Mouse (Mus musculus) liver, embryonic 13.5 days (tissue): ENCODE measurements around the gene Rnf5. TPM values are rescaled to one million over a fixed set of nuclear protein-coding genes. Genes with fewer than 3 reads are reported as not detected.

Experiments used
- ATAC-seq: fragments of 200-750 bp; cut with Nextera tagmentation; 2 replicates; pipeline ENCODE4 v1.8.0; 2017; ENCODE audit warnings: low read depth, mild to moderate bottlenecking, moderate number of reproducible peaks, moderate library complexity
- DNase-seq: peaks from one replicate; pipeline ENCODE4 v3.0.0; 2022
- H3K27ac ChIP-seq: fragments of 300-500 bp; sonication (generic); 2 replicates; pipeline ENCODE4 v1.5.1; 2015; ENCODE audit warnings: moderate library complexity, mild to moderate bottlenecking, inconsistent platforms
- H3K27me3 ChIP-seq: fragments of 300-500 bp; sonication (generic); 2 replicates; pipeline ENCODE4 v1.6.1; 2015; ENCODE audit warnings: mild to moderate bottlenecking, inconsistent platforms
- H3K36me3 ChIP-seq: fragments of 300-500 bp; sonication (generic); 2 replicates; pipeline ENCODE4 v1.6.1; 2015; ENCODE audit warnings: mild to moderate bottlenecking, inconsistent platforms
- H3K4me1 ChIP-seq: fragments of 300-500 bp; sonication (generic); replicated peaks from 2 replicates; pipeline ENCODE4 v1.6.1; 2015; ENCODE audit warnings: inconsistent platforms
- H3K4me2 ChIP-seq: fragments of 300-500 bp; sonication (generic); 2 replicates; pipeline ENCODE4 v1.6.1; 2015; ENCODE audit warnings: inconsistent platforms, mild to moderate bottlenecking, moderate library complexity
- H3K4me3 ChIP-seq: fragments of 300-500 bp; sonication (generic); replicated peaks from 2 replicates; pipeline ENCODE4 v1.5.1; 2015; ENCODE audit warnings: mild to moderate bottlenecking, inconsistent platforms
- H3K9ac ChIP-seq: fragments of 300-500 bp; sonication (generic); 2 replicates; pipeline ENCODE4 v1.6.1; 2015; ENCODE audit warnings: mild to moderate bottlenecking, inconsistent platforms
- H3K9me3 ChIP-seq: fragments of 300-500 bp; sonication (generic); replicated peaks from 2 replicates; pipeline ENCODE4 v1.6.1; 2016; ENCODE audit warnings: inconsistent platforms
- WGBS: fragments of 180-500 bp; shearing (Covaris S2); methylation state at CpG from one replicate; pipeline ENCODE4 v1.1.7; 2015; ENCODE audit not compliant: insufficient replicate concordance; 5-methylcytosine and 5-hydroxymethylcytosine counted together
- polyA plus RNA-seq: library from polyadenylated mRNA; unstranded; fragments of >200 nt; fragmentation: Nextera tagmentation; extraction: Ambion mirVana; gene quantifications from 2 replicates; pipeline ENCODE4 v1.2.1, GENCODE M21; 2015

Gene Rnf5
- polyA plus RNA-seq, 1 experiment from 2014 or later, result 86.1 TPM

- H3K27ac ChIP-seq, result peak overlapping the region; percentile 72
- H3K27me3 ChIP-seq, result peaks cover 11% of the 10 kb centered on the region; the same call in 1 of the 2 replicates
- ATAC-seq (no peak), DNase-seq (no peak)
- peaks cover 17% of the 10 kb centered on the region for H3K36me3 ChIP-seq
- H3K4me2 ChIP-seq, result peak overlapping the region; percentile 90
- peaks cover 41% of the 10 kb centered on the region for H3K4me1 ChIP-seq
- H3K9ac ChIP-seq, result peak overlapping the region; percentile 73
- H3K4me3 ChIP-seq, result peak overlapping the region; percentile 94
- no peaks in the 10 kb centered on the region for H3K9me3 ChIP-seq
- 48% methylated on average over 10 of the region's 10 CpGs for WGBS
These were observed 41.9 kb upstream of the Rnf5 start for GRCm38 (mm10) chr17:34645256-34645829.

GRCm38 (mm10) chr17:34644608-34645007 lies 41.1 kb upstream of the Rnf5 start, which contains the start of gene Fkbpl:
Gene Fkbpl (plus strand): TSS chr17:34644764.
- no peaks in the 10 kb centered on the region for H3K9me3 ChIP-seq
- H3K9ac ChIP-seq, result peak within 1 kb of the TSS; percentile 73
- ATAC-seq (peak; percentile 53), DNase-seq (peak; percentile 89)
- H3K27ac ChIP-seq, result peak within 1 kb of the TSS; percentile 72
- peaks cover 11% of the 10 kb centered on the region for H3K27me3 ChIP-seq
- peaks cover 41% of the 10 kb centered on the region for H3K4me1 ChIP-seq
- WGBS, result 1% methylated on average over 16 of the region's 16 CpGs
- peak within 1 kb of the TSS; percentile 90 for H3K4me2 ChIP-seq
- peak within 1 kb of the TSS; percentile 94 for H3K4me3 ChIP-seq
- peaks cover 10% of the 10 kb centered on the region; the same call in 1 of the 2 replicates for H3K36me3 ChIP-seq

- H3K9ac ChIP-seq, result no peak overlapping the region
- DNase-seq (no peak), ATAC-seq (no peak)
- H3K4me2 ChIP-seq, result no peak overlapping the region
- WGBS, result 66% methylated on average over 10 of the region's 10 CpGs
- H3K36me3 ChIP-seq, result peaks cover 4% of the 10 kb centered on the region; the same call in 1 of the 2 replicates
- H3K4me3 ChIP-seq, result no peak overlapping the region
- peaks cover 35% of the 10 kb centered on the region for H3K4me1 ChIP-seq
- H3K27me3 ChIP-seq, result peaks cover 11% of the 10 kb centered on the region
- H3K27ac ChIP-seq, result no peak overlapping the region
- H3K9me3 ChIP-seq, result no peaks in the 10 kb centered on the region
These were observed 40.5 kb upstream of the Rnf5 start for GRCm38 (mm10) chr17:34643944-34644343.

GRCm38 (mm10) chr17:34643379-34643778 lies 39.9 kb upstream of the Rnf5 start:
- WGBS, result 62% methylated on average over 4 of the region's 4 CpGs
- H3K4me3 ChIP-seq, result no peak overlapping the region
- peaks cover 31% of the 10 kb centered on the region for H3K4me1 ChIP-seq
- H3K27ac ChIP-seq, result no peak overlapping the region
- H3K9me3 ChIP-seq, result no peaks in the 10 kb centered on the region
- no peak overlapping the region for H3K4me2 ChIP-seq
- H3K9ac ChIP-seq, result no peak overlapping the region
- no peak for ATAC-seq
- DNase-seq, result no peak
- H3K36me3 ChIP-seq, result no peaks in the 10 kb centered on the region
- peaks cover 11% of the 10 kb centered on the region for H3K27me3 ChIP-seq

DNA sequence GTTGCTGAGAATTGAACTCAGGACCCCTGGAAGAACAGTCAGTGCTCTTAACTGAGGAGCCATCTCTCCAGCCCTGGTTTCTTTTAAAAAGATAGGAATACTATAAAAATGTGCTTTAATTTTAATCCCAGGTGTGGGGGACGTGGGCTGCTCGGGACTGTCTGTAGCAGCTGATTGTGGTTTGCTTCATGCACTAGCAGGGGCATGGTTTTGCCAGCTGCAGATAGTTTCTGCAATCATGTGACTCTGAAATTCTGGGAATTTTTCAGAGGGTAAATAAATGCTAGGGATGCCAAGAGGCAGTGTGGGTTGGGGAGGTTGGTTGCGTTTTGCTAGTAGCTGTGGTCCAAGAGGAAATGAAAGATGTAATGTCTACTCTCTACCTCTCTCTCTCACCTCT lies 38.5 kb upstream of the Rnf5 start:
- Histone ChIP-seq H3K27ac (no peak overlapping the region), H3K4me2 (no peak overlapping the region), H3K4me3 (no peak overlapping the region), H3K27me3 (peaks cover 19% of the 10 kb centered on the region), H3K4me1 (peaks cover 21% of the 10 kb centered on the region), H3K36me3 (no peaks in the 10 kb centered on the region), H3K9ac (no peak overlapping the region), H3K9me3 (no peaks in the 10 kb centered on the region)
- no peak for ATAC-seq
- WGBS, result 58% methylated on average over 3 of the region's 3 CpGs
- no peak for DNase-seq

GRCm38 (mm10) chr17:34640778-34641601 lies 37.5 kb upstream of the Rnf5 start:
- WGBS, result 31% methylated on average over 11 of the region's 11 CpGs
- no peaks in the 10 kb centered on the region for H3K36me3 ChIP-seq
- peaks cover 19% of the 10 kb centered on the region for H3K27me3 ChIP-seq
- peaks cover 13% of the 10 kb centered on the region for H3K4me1 ChIP-seq
- H3K9me3 ChIP-seq, result no peaks in the 10 kb centered on the region
- H3K9ac ChIP-seq, result no peak overlapping the region
- DNase-seq (no peak), ATAC-seq (no peak)
- no peak overlapping the region for H3K4me2 ChIP-seq
- no peak overlapping the region for H3K4me3 ChIP-seq
- H3K27ac ChIP-seq, result no peak overlapping the region

- Histone ChIP-seq H3K4me3 (no peak overlapping the region), H3K36me3 (no peaks in the 10 kb centered on the region), H3K9me3 (no peaks in the 10 kb centered on the region), H3K9ac (no peak overlapping the region), H3K27ac (no peak overlapping the region), H3K4me1 (peaks cover under 1% of the 10 kb centered on the region; the same call in 1 of the 2 replicates), H3K4me2 (no peak overlapping the region), H3K27me3 (peaks cover 20% of the 10 kb centered on the region)
- WGBS, result 60% methylated on average over 7 of the region's 7 CpGs
- DNase-seq, result no peak
- ATAC-seq, result no peak
These were observed 36.2 kb upstream of the Rnf5 start for GRCm38 (mm10) chr17:34639461-34640255.

DNA sequence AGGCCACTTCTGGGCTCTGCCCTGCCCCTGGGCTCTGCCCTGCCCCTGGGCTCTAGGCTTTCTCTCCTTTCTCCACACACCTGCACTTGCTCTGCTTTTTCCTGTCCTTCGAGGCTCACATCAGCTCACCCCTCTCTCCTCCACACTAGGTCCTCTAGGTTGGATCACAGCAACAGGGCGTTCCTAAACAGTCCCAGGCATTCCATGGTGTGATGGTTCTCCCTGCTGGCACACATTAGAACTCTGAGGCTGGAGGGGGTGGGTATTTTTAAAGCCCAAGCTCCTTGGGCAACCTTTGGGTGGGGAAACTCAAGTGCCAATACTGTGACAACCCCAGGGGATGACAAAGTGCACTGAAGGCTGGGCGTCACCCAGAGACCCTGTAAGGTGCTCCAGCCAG lies 34.0 kb upstream of the Rnf5 start:
- no peaks in the 10 kb centered on the region for H3K36me3 ChIP-seq
- no peak for DNase-seq
- peaks cover 4% of the 10 kb centered on the region; the same call in 1 of the 2 replicates for H3K4me1 ChIP-seq
- ATAC-seq, result no peak
- whole genome bisulfite sequencing, result 54% methylated on average over 3 of the region's 3 CpGs
- H3K4me3 ChIP-seq, result no peak overlapping the region
- H3K27me3 ChIP-seq, result peaks cover 39% of the 10 kb centered on the region
- no peaks in the 10 kb centered on the region for H3K9me3 ChIP-seq
- no peak overlapping the region for H3K27ac ChIP-seq
- no peak overlapping the region for H3K4me2 ChIP-seq
- no peak overlapping the region for H3K9ac ChIP-seq

DNA sequence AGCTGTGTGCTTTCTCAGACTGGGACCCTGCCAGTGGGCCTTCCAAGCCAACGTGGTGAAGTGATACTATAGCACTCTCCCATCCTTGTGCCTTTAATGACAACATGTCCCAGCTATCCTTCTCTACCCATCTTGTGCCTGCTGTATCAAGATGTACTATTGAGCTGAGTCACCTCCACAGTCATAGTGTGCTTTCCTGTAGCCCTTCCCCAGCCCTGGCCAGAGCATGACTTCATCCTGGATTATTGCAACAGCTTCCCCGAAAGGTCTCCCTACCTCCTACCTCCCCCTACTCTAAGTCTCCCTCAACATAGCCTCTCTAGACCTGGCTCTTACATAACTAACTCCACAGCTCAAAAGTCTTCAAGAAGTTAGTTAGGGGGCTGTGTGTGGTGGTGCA lies 32.2 kb upstream of the Rnf5 start:
- 36% methylated on average over 2 of the region's 2 CpGs for WGBS
- Histone ChIP-seq H3K4me1 (peaks cover 22% of the 10 kb centered on the region), H3K9ac (no peak overlapping the region), H3K27me3 (peaks cover 48% of the 10 kb centered on the region), H3K36me3 (no peaks in the 10 kb centered on the region), H3K27ac (no peak overlapping the region), H3K4me2 (no peak overlapping the region), H3K9me3 (no peaks in the 10 kb centered on the region), H3K4me3 (no peak overlapping the region)
- no peak for DNase-seq
- ATAC-seq, result no peak

DNA sequence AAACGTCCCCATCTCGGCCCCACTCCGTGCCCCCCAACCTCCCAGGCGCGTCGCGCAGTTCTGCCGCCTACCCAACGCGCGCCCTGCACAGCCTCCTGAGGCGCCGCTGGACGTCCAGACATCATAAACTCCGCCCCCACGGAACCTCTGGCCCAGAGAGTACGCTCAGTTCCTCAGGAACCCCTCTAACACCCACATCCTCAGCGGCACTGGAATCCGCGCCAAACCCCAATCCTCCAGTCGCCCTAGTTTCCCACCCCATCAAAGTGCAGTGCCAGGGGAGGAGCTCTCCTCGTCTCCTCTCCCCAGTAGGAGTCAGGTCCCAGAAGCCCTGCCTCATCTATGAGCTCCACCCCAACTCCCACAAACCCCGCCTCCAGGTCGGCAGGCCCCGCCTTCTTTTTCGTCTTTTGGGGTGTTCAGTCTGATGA lies 28.8 kb upstream of the Rnf5 start:
- no peak overlapping the region for H3K9ac ChIP-seq
- H3K36me3 ChIP-seq, result no peaks in the 10 kb centered on the region
- DNase-seq (peak; percentile 63), ATAC-seq (peak; percentile 41; the same call in 1 of the 2 replicates)
- no peak overlapping the region for H3K27ac ChIP-seq
- 1% methylated on average over 26 of the region's 26 CpGs for WGBS
- no peaks in the 10 kb centered on the region for H3K9me3 ChIP-seq
- peak overlapping the region; percentile 38 for H3K4me3 ChIP-seq
- H3K4me1 ChIP-seq, result peaks cover 52% of the 10 kb centered on the region
- H3K27me3 ChIP-seq, result peaks cover 73% of the 10 kb centered on the region
- peak overlapping the region; percentile 58 for H3K4me2 ChIP-seq

- Histone ChIP-seq H3K27ac (no peak overlapping the region), H3K27me3 (peaks cover 73% of the 10 kb centered on the region), H3K4me3 (peak overlapping the region; percentile 38), H3K36me3 (no peaks in the 10 kb centered on the region), H3K9ac (no peak overlapping the region), H3K4me1 (peaks cover 54% of the 10 kb centered on the region), H3K9me3 (no peaks in the 10 kb centered on the region), H3K4me2 (peak overlapping the region; percentile 58)
- DNase-seq (no peak), ATAC-seq (no peak)
- WGBS, result 10% methylated on average over 12 of the region's 12 CpGs
These were observed 28.2 kb upstream of the Rnf5 start for GRCm38 (mm10) chr17:34631647-34632046.
